Mouse (Mus musculus): ENCODE results near the gene Lypd6b.

The Lypd6b gene

GRCm38 (mm10) chr2:49952632-49953293, 165.3 kb downstream of the Lypd6b start:
- DNase-seq (ENCODE audit: low spot score): no peak

GRCm38 (mm10) chr2:49957449-49957848, 170.0 kb downstream of the Lypd6b start:
- DNase-seq (ENCODE audit: low spot score): no peak

GRCm38 (mm10) chr2:49961991-49962390, 174.5 kb downstream of the Lypd6b start:
- DNase-seq (ENCODE audit: low spot score): no peak

- no peak for DNase-seq (ENCODE audit: low spot score)
Measured at GRCm38 (mm10) chr2:49964899-49965298, 177.4 kb downstream of the Lypd6b start.

GRCm38 (mm10) chr2:49967748-49968147, 180.3 kb downstream of the Lypd6b start:
- no peak for DNase-seq (ENCODE audit: low spot score)

GRCm38 (mm10) chr2:49970990-49971389, 183.5 kb downstream of the Lypd6b start:
- DNase-seq (ENCODE audit: low spot score): no peak

- DNase-seq (ENCODE audit: low spot score): no peak
Measured at GRCm38 (mm10) chr2:49978606-49979005, 191.1 kb downstream of the Lypd6b start.

GRCm38 (mm10) chr2:49979991-49980390, 192.5 kb downstream of the Lypd6b start:
- no peak for DNase-seq (ENCODE audit: low spot score)

GRCm38 (mm10) chr2:49983021-49983420, 195.5 kb downstream of the Lypd6b start:
- no peak for DNase-seq (ENCODE audit: low spot score)

GRCm38 (mm10) chr2:49984780-49985179, 197.3 kb downstream of the Lypd6b start:
- no peak for DNase-seq (ENCODE audit: low spot score)

- no peak for DNase-seq (ENCODE audit: low spot score)
Measured at GRCm38 (mm10) chr2:49995841-49996240, 208.4 kb downstream of the Lypd6b start.

GRCm38 (mm10) chr2:49997216-49997615, 209.7 kb downstream of the Lypd6b start:
- no peak for DNase-seq (ENCODE audit: low spot score)

All from testis, postnatal 10 days (tissue).